Mouse (Mus musculus): ENCODE measurements around the gene Gtf3c4.

- TF ChIP-seq CTCF (conservative IDR thresholded peaks at IDR 0.05; ENCODE audit: insufficient read depth, insufficient read length, low read depth, low read length) = no peak
- TF ChIP-seq POLR2A (IDR thresholded peaks at IDR 0.05; ENCODE audit: low read depth, low read length) = no peak
Measured at GRCm38 (mm10) chr2:28875554-28875953, 35.4 kb upstream of the Gtf3c4 start.
